Mouse (Mus musculus): ENCODE measurements around the gene Hemgn. TPM values are rescaled to one million over a fixed set of nuclear protein-coding genes. Genes with fewer than 3 reads are reported as not detected.
A peak's percentile ranks its signal among the peaks of the same experiment; 100 is the strongest.

The Hemgn gene
- total RNA-seq, 2 experiments from 2014 or later: not detected

GRCm38 (mm10) chr4:46417491-46417890 lies 4.2 kb upstream of the Hemgn start:
- DNase-seq (ENCODE audit: low spot score): no peak

GRCm38 (mm10) chr4:46412113-46412512 lies 1.2 kb downstream of the Hemgn start:
- DNase-seq (ENCODE audit: low spot score): no peak

GRCm38 (mm10) chr4:46411489-46411888 lies 1.8 kb downstream of the Hemgn start:
- no peak for DNase-seq (ENCODE audit: low spot score)

GRCm38 (mm10) chr4:46410677-46411076 lies 2.6 kb downstream of the Hemgn start:
- no peak for DNase-seq (ENCODE audit: low spot score)

- no peak for DNase-seq (ENCODE audit: low spot score)
Observed at GRCm38 (mm10) chr4:46406966-46407703, 6.2 kb downstream of the Hemgn start.

- DNase-seq (ENCODE audit: low spot score): no peak
Observed at GRCm38 (mm10) chr4:46404042-46404795, 9.1 kb downstream of the Hemgn start.

- DNase-seq (ENCODE audit: low spot score): no peak
Observed at GRCm38 (mm10) chr4:46398839-46399238, 14.5 kb downstream of the Hemgn start.

- DNase-seq (ENCODE audit: low spot score): no peak
Observed at GRCm38 (mm10) chr4:46395736-46396135, 17.6 kb downstream of the Hemgn start.

- no peak for DNase-seq (ENCODE audit: low spot score)
Observed at GRCm38 (mm10) chr4:46394388-46394787, 18.9 kb downstream of the Hemgn start.

GRCm38 (mm10) chr4:46390390-46390970 lies 22.8 kb downstream of the Hemgn start:
- peak; percentile 82 for DNase-seq (ENCODE audit: low spot score)

GRCm38 (mm10) chr4:46389612-46390341 lies 23.5 kb downstream of the Hemgn start:
- peak; percentile 38 for DNase-seq (ENCODE audit: low spot score)

- DNase-seq (ENCODE audit: low spot score): peak; percentile 94
Observed at GRCm38 (mm10) chr4:46389013-46389611, 24.2 kb downstream of the Hemgn start, which contains the start of gene Trmo. Gene Trmo, minus strand, starts transcription at chr4:46389437.

- DNase-seq (ENCODE audit: low spot score): no peak
Observed at GRCm38 (mm10) chr4:46388556-46388955, 24.8 kb downstream of the Hemgn start.

GRCm38 (mm10) chr4:46374869-46375368 lies 38.4 kb downstream of the Hemgn start:
- peak; percentile 85 for DNase-seq (ENCODE audit: low spot score)

GRCm38 (mm10) chr4:46374455-46374854 lies 38.9 kb downstream of the Hemgn start:
- DNase-seq (ENCODE audit: low spot score): no peak

- DNase-seq (ENCODE audit: low spot score): peak; percentile 56
Observed at GRCm38 (mm10) chr4:46371030-46371429, 42.3 kb downstream of the Hemgn start.

- DNase-seq (ENCODE audit: low spot score): no peak
Observed at GRCm38 (mm10) chr4:46370406-46370805, 42.9 kb downstream of the Hemgn start.

- no peak for DNase-seq (ENCODE audit: low spot score)
Observed at GRCm38 (mm10) chr4:46369070-46369469, 44.2 kb downstream of the Hemgn start.

- no peak for DNase-seq (ENCODE audit: low spot score)
Observed at GRCm38 (mm10) chr4:46367487-46367959, 45.8 kb downstream of the Hemgn start.

GRCm38 (mm10) chr4:46364360-46364759 lies 48.9 kb downstream of the Hemgn start:
- DNase-seq (ENCODE audit: low spot score): no peak

GRCm38 (mm10) chr4:46361258-46361657 lies 52.0 kb downstream of the Hemgn start:
- no peak for DNase-seq (ENCODE audit: low spot score)

Measured in gastrocnemius, adult 18-20 months (tissue).